Mouse (Mus musculus) WW6 (cell line): ENCODE measurements at regions not wholly inside any gene's neighbourhood (a gene's known extent, or its start where the extent isn't known, plus 50 kb on each side); places are given as distances from the start of the nearest gene placed in this dataset.

Experiments used
- DNase-seq: peaks from one replicate; pipeline ENCODE4 v3.0.0-alpha.2; 2013; ENCODE audit warnings: low read depth, low spot score

DNA sequence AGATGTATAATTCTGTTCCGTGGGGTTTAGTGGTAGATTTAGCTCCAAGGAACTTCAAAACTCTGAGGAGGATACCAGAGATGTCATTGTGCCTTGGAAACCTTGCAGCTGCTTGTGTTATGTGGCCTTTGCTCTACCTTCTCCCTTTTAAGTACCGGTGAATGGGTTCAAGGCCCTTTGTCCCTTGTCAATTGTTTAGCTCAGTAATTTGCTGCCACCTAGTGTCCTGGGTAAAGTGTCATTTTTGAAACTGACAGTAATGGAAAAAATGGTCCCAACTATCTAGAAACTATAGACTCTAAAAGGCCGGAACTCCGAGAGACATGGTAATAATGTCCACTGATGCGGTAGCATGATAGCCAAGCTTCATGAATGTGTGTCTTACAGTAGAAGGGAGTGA is 90.8 kb upstream of the Phactr1 start:
- no peak for DNase-seq

- DNase-seq = no peak
Observed at GRCm38 (mm10) chr13:42590415-42590814, 90.0 kb upstream of the Phactr1 start.

DNA sequence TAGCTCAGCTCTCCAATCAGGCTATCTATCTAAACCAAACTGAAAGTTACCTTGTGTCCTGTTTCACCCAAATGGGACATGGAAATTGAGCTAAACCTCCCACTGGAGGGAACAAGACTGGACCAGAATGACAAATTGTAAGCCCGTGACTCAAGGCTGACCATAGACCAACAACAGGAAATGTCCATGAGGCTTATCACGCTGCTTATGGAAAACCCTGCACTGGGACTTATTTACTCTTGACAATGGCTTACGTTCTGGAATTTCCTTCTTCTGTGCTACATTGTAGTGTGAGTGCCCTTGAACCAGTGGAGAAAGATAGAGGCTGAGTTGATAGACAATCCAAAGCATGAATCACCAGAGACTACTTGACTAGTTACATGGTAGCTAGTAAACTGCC is 87.5 kb upstream of the Phactr1 start:
- no peak for DNase-seq

- DNase-seq = no peak
Observed at GRCm38 (mm10) chr13:42593488-42594170, 86.8 kb upstream of the Phactr1 start.

DNA sequence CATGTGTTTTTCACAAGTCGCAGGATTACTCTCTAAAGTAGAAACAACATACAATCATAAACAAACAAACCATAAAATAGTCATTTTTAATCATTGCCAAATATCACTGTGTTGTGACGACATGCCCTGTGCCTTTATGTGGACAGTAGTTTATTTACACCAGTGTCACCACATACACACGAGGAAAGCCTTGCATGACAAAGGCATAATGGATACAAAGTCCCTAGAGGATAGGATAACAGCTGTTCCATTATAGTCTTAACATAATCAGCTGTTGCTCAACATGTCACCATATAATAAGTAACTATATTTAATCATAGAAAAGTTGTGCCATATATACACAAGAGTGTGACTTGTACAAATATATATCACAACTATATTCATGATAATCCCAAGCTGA is 85.2 kb upstream of the Phactr1 start:
- no peak for DNase-seq

GRCm38 (mm10) chr13:42597781-42598180 is 82.6 kb upstream of the Phactr1 start:
- DNase-seq = no peak

DNA sequence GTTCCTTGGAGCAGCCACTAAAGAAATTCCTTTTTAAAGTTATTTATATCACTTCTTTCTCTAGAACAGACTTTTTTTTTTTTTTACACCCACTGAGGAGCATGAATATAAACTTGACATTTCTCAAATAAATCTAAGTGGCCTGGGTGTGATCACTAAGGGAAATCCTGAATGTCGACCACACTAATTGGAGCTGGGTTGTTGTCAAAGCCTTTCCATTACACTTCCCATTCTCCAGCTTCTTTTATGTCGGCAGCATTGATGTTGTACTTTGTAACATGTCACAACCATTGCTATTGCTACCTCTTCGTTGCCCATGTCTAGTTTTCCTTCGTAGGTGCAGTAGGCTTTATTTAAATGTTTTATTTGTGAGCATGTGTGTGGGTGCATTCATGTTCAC is 77.1 kb upstream of the Phactr1 start:
- no peak for DNase-seq

DNA sequence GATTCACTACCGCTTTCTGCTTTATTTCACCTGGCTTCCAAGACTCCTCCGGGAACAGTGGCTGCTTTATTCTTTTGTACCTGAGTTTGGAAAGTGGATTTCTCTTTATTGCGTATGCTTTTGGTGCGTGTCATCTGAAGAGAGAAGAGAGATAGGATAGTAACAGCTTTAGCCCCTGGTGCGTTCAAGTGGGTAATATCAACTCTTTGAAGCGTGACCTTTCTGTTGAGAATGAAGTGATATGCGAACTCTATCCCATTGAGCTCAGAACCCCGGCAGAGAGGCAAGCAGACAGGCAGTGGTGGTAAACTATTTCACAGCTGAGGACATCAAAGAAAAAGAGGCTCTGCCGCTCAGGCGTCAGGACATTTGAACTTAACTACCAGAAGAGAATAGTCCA is 72.7 kb upstream of the Phactr1 start:
- DNase-seq = no peak

DNA sequence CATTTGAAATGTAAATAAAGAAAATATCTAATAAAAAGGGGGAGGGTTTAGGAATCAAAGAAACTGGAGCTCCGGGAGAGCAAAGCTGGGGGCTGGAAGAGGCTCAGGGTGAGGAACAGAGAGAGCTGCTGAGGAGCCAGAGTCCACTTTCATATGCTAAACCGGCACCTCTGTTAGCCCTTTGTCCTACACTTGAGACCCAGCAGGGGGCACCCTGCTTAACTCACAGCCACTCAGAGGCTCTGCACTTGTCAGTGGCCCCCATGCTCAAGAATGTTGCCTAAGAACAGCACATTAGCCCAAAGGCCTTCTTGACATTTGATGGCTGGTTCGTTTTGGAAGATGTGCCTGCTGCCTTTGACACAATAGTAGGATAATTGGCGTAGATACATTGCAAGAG is 71.5 kb upstream of the Phactr1 start:
- peak; percentile 55 for DNase-seq

DNA sequence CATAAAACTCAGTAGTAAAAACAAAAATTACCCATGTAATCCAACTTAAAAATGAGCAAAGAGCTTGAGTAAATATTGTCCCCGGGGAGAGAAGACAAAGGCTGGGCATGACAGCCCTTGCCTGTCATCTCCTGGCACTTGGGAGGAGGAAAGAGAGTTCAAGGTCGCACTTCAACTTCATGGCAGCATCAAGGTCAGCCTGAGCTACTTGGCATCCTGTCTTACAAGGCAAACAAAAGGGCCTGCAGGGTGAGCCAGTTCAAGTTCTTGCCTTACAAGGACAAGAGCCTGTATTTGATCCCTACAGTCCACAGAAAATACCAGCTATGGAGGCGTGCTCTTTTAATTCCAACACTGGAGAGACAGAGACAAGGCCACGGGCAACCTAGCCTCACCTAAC is 67.1 kb upstream of the Phactr1 start:
- no peak for DNase-seq

- no peak for DNase-seq
Observed at GRCm38 (mm10) chr13:42615826-42616225, 64.6 kb upstream of the Phactr1 start.

DNA sequence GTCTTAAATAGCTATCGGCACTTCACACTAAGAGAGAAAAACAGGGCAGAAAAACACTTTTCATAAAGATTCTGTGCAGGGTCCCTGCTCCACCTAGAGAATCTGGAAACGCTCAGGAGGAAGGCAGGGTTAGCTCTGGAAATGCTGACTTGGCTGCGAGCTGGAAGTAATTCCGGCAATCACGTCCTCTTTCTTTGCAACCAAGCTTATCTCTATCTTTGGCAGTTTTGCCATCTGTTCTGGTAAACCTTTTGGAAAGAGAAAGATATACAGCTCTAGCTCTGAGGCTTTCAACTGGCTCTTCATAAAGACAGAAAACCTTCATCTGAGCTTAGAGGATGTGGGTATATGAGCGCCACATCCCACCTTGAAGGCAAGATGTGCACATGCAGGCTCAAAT is 63.2 kb upstream of the Phactr1 start:
- no peak for DNase-seq

DNA sequence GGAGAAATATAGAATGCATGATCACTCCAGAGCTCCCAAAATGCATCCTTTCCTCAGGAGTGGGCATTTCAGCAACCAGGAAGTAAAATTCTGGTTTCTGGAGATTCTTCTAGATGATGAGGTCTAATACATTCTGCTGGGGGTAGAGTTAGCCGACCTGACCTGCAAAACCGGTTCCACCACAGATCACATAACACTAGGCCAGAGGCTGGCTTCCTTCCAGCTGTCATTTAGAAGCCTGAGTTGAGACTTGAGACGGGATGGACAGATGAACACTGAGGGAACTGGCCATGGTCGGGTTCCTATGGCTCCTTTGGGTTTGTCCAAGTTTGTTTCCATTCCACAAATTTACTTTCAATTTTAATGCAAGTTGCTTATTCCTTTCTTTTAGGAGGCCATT is 62.6 kb upstream of the Phactr1 start:
- no peak for DNase-seq

DNA sequence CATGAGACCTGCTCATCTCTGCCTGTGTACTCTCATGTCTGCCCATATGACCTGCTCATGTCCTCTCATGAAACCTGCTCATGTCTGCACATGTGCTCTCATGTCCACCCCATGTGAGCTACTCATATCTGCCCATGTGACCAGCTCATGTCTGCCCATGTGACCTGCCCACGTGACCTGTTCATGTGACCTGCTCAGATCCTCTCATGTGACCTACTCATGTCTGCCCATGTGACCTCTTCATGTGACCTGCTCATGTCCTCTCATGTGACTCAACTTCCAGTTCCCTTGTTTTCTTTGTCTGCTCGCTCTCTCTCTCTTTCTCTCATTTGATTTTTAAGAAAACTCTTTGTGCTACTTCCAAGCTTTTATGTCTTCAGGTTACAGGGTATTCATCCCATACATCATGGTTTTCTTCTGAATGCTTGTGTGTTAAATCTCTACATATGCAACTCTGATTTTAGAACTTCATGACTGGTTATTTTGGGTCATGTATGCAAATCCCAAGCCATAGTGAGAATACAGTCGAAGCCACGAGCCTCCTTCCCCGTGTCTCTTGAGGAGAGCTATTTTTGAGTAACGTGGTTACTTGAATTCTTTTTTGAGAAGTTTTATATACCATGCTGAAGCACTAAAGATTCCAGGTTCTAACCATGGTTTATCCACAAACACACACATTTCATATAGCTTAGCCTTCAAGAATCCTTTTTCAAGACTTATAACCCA is 60.7 kb upstream of the Phactr1 start:
- DNase-seq = no peak

- no peak for DNase-seq
Observed at GRCm38 (mm10) chr13:42623491-42623890, 56.9 kb upstream of the Phactr1 start.
